Mouse (Mus musculus): ENCODE data around the gene Tmem198b. TPM values are rescaled to one million over a fixed set of nuclear protein-coding genes. Genes with fewer than 3 reads are reported as not detected.
A peak's percentile ranks its signal among the peaks of the same experiment; 100 is the strongest.

The Tmem198b gene
- total RNA-seq, 2 experiments from 2014 or later = 7.9 to 10.3 TPM

DNA sequence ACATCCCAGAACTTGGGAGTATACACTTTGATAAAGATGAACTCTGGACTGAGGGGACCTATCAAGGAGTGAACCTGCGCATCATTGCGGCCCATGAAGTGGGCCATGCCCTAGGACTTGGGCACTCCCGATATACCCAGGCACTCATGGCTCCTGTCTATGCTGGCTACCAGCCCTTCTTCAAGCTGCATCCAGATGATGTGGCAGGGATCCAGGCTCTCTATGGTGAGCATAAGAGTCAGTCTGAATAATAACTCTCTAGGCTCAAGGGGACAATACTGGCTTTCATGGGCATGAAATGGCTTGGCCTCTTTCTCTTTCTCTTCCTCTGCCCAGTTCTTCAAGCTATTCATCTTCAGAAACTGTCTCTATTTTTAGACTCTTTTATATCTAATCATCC, 8.6 kb downstream of the Tmem198b start:
- intact Hi-C loops (cut with DNase I) = no loop called here
- TF ChIP-seq CTCF (IDR thresholded peaks at IDR 0.05) = no peak
- Histone ChIP-seq H3K4me3 (no peak overlapping the region), H3K27ac (no peak overlapping the region)
- no peak for DNase-seq (ENCODE audit: extremely low spot score in 1 of 2, low spot score in 2 of 2)

DNA sequence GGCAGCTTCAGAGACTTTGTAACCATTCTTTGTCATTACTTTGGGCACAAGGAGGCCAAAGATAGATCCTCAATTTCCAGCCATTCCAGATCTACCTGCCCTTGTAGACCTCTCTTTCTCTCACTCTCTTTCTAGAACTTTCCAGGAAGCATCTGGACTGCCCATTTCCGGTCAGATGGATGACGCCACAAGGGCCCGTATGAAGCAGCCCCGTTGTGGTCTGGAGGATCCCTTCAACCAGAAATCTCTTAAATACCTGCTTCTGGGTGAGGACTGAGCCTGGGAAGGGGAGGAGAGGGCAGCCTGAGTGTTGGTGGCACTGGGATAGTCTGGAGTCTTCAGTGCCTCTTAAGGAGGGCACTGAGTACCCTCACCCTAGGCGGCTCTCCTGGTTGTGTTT, 9.8 kb downstream of the Tmem198b start:
- DNase-seq (ENCODE audit: extremely low spot score in 1 of 2, low spot score in 2 of 2) = no peak
- intact Hi-C loops (cut with DNase I) = no loop called here

DNA sequence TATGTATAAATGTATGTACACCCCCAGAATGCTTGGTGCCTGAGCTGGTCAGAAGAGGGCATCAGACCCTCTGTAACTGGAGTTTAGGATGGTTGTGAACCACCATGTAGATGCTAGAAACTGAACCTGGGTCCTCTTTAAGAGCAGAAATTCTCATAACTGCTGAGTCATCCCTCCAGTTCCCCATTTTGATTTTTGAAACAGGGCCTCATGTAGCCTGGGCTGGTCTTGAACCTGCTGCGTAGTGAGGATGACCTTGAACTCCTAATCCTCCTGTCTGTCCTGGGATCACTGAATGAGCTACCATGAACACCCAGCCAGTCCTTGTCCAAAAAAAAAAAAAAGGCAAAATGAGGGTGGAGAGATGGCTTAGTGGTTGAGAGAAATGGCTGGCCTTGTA, 10.9 kb downstream of the Tmem198b start:
- no peak for DNase-seq (ENCODE audit: extremely low spot score in 1 of 2, low spot score in 2 of 2)
- no peak overlapping the region for H3K27ac ChIP-seq
- no peak for TF ChIP-seq CTCF (IDR thresholded peaks at IDR 0.05)
- no peak overlapping the region for H3K4me3 ChIP-seq
- intact Hi-C loops (cut with DNase I) = no loop called here

More for the DNA sequence above, 9.8 kb downstream of the Tmem198b start:
- Histone ChIP-seq H3K27ac (no peak overlapping the region), H3K4me3 (no peak overlapping the region)
- TF ChIP-seq CTCF (IDR thresholded peaks at IDR 0.05) = no peak

DNA sequence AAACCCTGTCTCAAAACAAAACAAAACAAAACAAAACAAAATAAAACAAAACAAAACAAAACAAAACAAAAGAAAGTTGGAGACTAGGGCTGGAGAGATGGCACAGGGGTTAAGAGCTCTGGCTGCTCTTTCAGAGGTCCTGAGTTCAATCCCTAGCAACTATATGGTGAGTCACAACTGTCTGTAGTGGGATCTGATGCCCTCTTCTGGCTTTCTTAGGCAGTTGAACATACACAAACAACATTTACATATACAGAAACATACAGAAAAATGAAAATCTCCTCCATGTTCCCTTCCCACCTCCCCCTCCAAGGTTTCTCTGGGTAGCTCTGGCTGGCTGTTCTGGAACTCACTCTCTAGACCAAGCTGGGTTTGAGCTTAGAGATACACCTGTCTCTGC, 12.1 kb downstream of the Tmem198b start:
- no peak for DNase-seq (ENCODE audit: extremely low spot score in 1 of 2, low spot score in 2 of 2)
- Histone ChIP-seq H3K4me3 (no peak overlapping the region), H3K27ac (no peak overlapping the region)
- intact Hi-C loops (cut with DNase I) = no loop called here
- no peak; the same call in 1 of the 2 replicates for TF ChIP-seq CTCF (IDR thresholded peaks at IDR 0.05)

DNA sequence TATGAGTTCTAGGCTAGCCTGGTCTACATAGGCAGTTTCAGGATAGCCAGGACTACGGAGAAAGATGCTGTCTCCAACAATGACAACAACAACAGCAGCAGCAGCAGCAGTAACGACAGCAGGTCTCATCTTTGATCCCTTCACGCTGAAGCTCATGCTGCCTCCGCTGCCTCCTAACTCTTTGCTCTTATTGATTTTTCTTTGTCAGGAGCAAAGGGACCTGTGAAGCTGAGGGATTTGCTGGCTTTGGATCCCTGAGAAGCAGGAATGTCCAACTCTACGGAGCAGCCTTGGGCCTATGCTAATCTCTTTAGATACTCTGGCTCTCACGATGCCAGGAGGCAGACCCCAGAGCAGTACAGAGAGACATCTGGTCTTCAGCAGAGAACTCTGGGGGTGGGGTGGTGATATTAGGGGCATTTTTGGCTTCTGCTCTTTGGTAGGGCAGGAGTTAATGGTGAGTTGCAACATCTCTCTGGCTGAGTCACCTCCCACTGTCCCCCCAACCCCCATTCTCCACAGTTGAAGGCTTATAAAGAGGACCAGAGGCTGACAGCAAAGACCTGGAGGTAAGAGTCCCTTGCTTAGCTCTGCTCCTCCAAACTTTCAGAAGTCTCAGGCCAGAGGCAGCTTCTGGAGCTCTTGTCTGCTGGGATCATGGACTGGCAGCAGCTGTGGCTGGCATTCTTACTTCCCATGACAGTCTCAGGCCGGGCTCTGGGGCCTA, 13.6 kb downstream of the Tmem198b start, which contains the start of gene Mmp19:
Mmp19 (plus strand) TSS at position 513 of the 727 bp plus-strand sequence.
- DNase-seq (ENCODE audit: extremely low spot score in 1 of 2, low spot score in 2 of 2) = no peak
- TF ChIP-seq CTCF (IDR thresholded peaks at IDR 0.05) = no peak
- Histone ChIP-seq H3K27ac (no peak within 1 kb of the TSS), H3K4me3 (no peak within 1 kb of the TSS)
- intact Hi-C loops (cut with DNase I) = no loop called here

DNA sequence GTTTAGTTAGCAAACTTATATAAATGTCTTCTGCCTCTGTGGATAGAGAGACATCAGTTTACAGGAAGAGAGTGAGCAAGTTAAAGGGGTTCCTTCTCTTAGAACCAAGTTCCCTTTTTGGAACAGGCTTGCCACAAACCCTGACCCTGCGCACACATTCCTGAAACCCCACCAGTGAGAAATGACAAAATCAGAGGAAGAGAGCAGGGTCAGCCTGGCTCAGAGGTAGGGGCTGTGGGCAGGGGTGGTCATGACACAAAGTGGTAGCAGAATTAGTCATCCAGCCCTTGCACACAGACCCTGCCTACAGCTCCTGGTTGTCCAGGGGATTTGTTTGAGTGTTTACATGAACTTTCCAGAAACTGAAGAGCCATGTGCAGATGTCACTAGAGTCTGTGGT, 24.0 kb downstream of the Tmem198b start:
- Histone ChIP-seq H3K27ac (no peak overlapping the region), H3K4me3 (no peak overlapping the region)
- no peak for TF ChIP-seq CTCF (IDR thresholded peaks at IDR 0.05)
- no peak for DNase-seq (ENCODE audit: extremely low spot score in 1 of 2, low spot score in 2 of 2)
- intact Hi-C loops (cut with DNase I) = no loop called here

DNA sequence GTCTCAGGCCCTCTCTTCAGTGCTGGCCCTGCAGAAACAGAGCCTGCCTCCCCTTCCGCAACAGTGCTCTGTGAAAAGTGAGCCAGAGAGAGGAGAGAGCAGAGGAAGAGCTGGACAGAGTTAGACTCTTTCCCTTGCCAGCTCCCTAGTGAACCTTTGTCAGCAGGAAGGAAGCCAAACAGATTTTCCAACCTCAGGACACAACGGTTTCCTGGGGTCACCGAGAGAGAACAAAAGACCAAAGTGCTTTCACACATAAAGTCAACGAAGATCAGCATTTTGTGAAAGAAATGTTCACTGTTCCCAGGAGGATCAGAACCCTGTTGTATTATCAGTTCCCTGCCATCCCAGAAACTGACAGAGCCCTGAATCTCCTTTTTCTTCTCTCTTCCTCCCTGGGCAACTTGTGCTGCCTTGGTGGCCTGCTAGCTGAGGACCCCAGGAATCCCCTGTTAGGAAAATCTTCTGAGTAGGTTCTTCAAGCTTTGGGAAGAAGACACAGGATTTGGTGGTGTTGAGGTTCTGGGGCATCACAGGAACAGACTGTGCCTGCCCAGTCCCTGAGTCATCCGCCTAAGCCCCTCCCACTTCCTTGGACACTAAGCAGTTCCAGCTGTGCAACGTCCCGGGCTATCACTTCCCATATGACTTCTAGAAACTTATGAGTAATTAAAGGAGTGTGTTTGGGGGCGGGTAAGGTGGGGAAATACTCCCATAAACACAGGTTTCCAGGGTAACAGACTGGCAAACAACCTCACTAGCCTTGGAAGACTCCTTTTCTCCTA, 25.0 kb downstream of the Tmem198b start:
- TF ChIP-seq CTCF (IDR thresholded peaks at IDR 0.05) = no peak
- Histone ChIP-seq H3K27ac (no peak overlapping the region; the same call in 1 of the 2 replicates), H3K4me3 (no peak overlapping the region)
- intact Hi-C loops (cut with DNase I) = no loop called here
- no peak for DNase-seq (ENCODE audit: extremely low spot score in 1 of 2, low spot score in 2 of 2)

DNA sequence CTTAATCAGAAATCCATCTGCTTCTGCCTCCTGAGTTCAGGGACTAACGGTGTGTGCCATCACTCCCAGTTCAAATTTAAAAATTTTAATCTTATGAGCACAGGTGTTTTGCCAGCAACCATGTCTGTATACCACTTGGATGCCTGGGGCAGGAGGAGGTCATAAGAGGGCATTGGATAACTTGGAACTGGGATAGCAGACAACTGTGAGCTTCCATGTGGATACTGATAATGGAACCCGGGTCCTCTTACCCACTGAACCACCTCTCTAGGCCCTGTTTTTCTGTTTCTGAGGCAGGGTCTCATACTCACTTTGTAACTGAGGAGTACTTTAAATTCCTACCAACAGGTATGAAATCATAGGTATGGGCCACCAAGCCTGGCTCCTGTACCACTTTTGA, 25.7 kb downstream of the Tmem198b start:
- intact Hi-C loops (cut with DNase I) = no loop called here
- no peak overlapping the region for H3K27ac ChIP-seq
- no peak for TF ChIP-seq CTCF (IDR thresholded peaks at IDR 0.05)
- no peak overlapping the region for H3K4me3 ChIP-seq
- DNase-seq (ENCODE audit: extremely low spot score in 1 of 2, low spot score in 2 of 2) = no peak

DNA sequence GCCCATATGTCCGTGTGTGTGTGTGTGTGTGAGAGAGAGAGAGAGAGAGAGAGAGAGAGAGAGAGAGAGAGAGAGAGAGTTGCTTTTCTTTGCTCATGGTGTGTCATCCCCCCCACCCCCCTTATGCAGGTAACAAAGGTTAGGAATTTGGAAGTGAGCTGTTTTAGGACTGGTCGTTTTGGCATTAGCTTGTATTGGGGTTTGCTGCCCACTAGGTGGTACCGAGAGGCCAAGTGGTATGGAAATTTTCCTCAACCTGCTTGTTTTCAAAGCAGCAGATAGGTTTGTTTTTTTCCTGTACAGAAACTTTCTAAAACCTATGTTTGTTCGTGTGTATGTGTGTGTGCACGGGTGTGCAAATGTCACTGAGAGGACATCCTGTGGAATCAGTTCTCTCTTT, 30.5 kb downstream of the Tmem198b start:
- intact Hi-C loops (cut with DNase I) = no loop called here
- Histone ChIP-seq H3K4me3 (no peak overlapping the region), H3K27ac (no peak overlapping the region)
- peak; percentile 8 for TF ChIP-seq CTCF (IDR thresholded peaks at IDR 0.05)
- no peak for DNase-seq (ENCODE audit: extremely low spot score in 1 of 2, low spot score in 2 of 2)

DNA sequence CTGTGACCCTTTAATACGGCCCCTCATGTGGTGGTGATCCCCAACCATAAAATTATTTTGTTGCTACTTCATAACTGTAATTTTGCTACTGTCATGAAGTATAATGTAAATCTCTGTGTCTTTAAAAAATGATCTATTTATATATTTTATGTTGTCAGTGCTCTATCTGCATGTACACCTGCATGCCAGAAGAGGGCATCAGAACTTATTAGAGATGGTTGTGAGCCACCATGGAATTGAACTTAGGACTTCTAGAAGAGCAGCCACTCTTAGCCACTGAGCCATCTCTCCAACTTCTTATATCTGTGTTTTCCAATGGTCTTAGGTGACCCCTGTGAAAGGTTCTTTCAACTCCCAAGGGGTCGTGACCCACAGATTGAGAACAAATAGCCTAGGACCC, 31.3 kb downstream of the Tmem198b start:
- peak; percentile 47 for TF ChIP-seq CTCF (IDR thresholded peaks at IDR 0.05)

More for the DNA sequence above, 31.3 kb downstream of the Tmem198b start:
- H3K4me3 ChIP-seq = no peak overlapping the region
- DNase-seq (ENCODE audit: extremely low spot score in 1 of 2, low spot score in 2 of 2) = no peak
- H3K27ac ChIP-seq = no peak overlapping the region
- intact Hi-C loops (cut with DNase I) = no loop called here

Other genes with a start within 250 kb of the Tmem198b start
- 10 to 100 TPM; 51.7 to 58.0 TPM for gene Pa2g4, start 238.4 kb downstream of the Tmem198b start, total RNA-seq (2021)
- gene Erbb3, start 214.7 kb downstream of the Tmem198b start, total RNA-seq (2021) = 1 to 10 TPM; 5.0 to 5.4 TPM
- gene Rps26, start 177.6 kb downstream of the Tmem198b start, total RNA-seq (2021) = 100 to 1,000 TPM; 211 to 235 TPM
- 10 to 100 TPM; 16.2 to 16.8 TPM for gene Ikzf4, start 158.4 kb downstream of the Tmem198b start, total RNA-seq (2021)
- 10 to 100 TPM; 11.3 to 12.3 TPM for gene Suox, start 130.3 kb downstream of the Tmem198b start, total RNA-seq (2021)
- 100 to 1,000 TPM; 123 to 132 TPM for gene Rab5b, start 108.1 kb downstream of the Tmem198b start, total RNA-seq (2021)
- gene Pmel, start 100.2 kb downstream of the Tmem198b start, total RNA-seq (2021) = under 1 TPM; 0.36 to 0.75 TPM
- gene Cdk2, start 99.3 kb downstream of the Tmem198b start, total RNA-seq (2021) = 1 to 10 TPM; 2.2 to 2.6 TPM
- 1 to 10 TPM; 7.4 to 7.9 TPM for gene Dgka, start 59.5 kb downstream of the Tmem198b start, total RNA-seq (2021)
- 10 to 100 TPM; 27.1 to 27.8 TPM for gene Pym1, start 56.5 kb downstream of the Tmem198b start, total RNA-seq (2021)
- under 1 TPM; 0.48 to 0.63 TPM for gene Mmp19, start 13.5 kb downstream of the Tmem198b start, total RNA-seq (2021)
- gene Dnajc14, start 308 bp downstream of the Tmem198b start, total RNA-seq (2021) = 10 to 100 TPM; 62.3 TPM
- gene Sarnp, start 13.0 kb upstream of the Tmem198b start, total RNA-seq (2021) = 10 to 100 TPM; 33.0 to 33.6 TPM
- 1 to 10 TPM; 7.9 to 9.0 TPM for gene Ormdl2, start 17.3 kb upstream of the Tmem198b start, total RNA-seq (2021)
- 10 to 100 TPM; 13.1 to 15.3 TPM for gene Gdf11, start 87.3 kb upstream of the Tmem198b start, total RNA-seq (2021)
- 10 to 100 TPM; 63.7 to 73.3 TPM for gene Cd63, start 96.6 kb upstream of the Tmem198b start, total RNA-seq (2021)
- 1 to 10 TPM; 6.5 to 7.4 TPM for gene Rdh5, start 118.5 kb upstream of the Tmem198b start, total RNA-seq (2021)
- gene Bloc1s1, start 119.7 kb upstream of the Tmem198b start, total RNA-seq (2021) = 10 to 100 TPM; 78.8 to 80.8 TPM
- gene Itga7, start 129.4 kb upstream of the Tmem198b start, total RNA-seq (2021) = 10 to 100 TPM; 13.2 to 16.3 TPM
- not detected for gene Mettl7b, start 156.6 kb upstream of the Tmem198b start, total RNA-seq (2021)
- not detected for gene Olfr9, start 185.1 kb upstream of the Tmem198b start, total RNA-seq (2021)
- not detected for gene Olfr763, start 206.4 kb upstream of the Tmem198b start, total RNA-seq (2021)
- gene Olfr764-ps1, start 235.5 kb upstream of the Tmem198b start, total RNA-seq (2021) = not detected
- gene Olfr765, start 245.6 kb upstream of the Tmem198b start, total RNA-seq (2021) = not detected

Data from left cerebral cortex, adult 2 months (tissue).